Mouse (Mus musculus): ENCODE measurements around the gene Prune1.

GRCm38 (mm10) chr3:95312623-95313022 lies 30.7 kb upstream of the Prune1 start:
- TF ChIP-seq POLR2A (IDR thresholded peaks at IDR 0.05; ENCODE audit: control insufficient read depth, low read depth, low read length) (no peak), CTCF (IDR thresholded peaks at IDR 0.05; ENCODE audit: control insufficient read depth, insufficient read depth, insufficient replicate concordance, low read depth, low read length) (no peak)

All from testis, adult 2 months (tissue).